Mouse (Mus musculus) G1E (cell line): ENCODE measurements around the gene Mycbpap. TPM values are rescaled to one million over a fixed set of nuclear protein-coding genes. Genes with fewer than 3 reads are reported as not detected.

Source experiments
- ATAC-seq: 2 replicates; pipeline ENCODE4 v1.8.0; 2016; ENCODE audit warnings: mild to moderate bottlenecking; ENCODE audit not compliant: insufficient number of reproducible peaks, poor library complexity, low FRiP score, severe bottlenecking; ENCODE audit errors: extremely low read depth
- DNase-seq: peaks from one replicate; pipeline ENCODE4 v3.0.0; 2012; ENCODE audit warnings: low spot score
- H3K27me3 ChIP-seq: 2 replicates; pipeline ENCODE4 v1.6.1; 2012; ENCODE audit warnings: mild to moderate bottlenecking, low read length, inconsistent platforms; ENCODE audit not compliant: insufficient read depth
- H3K36me3 ChIP-seq: replicated peaks from 2 replicates; pipeline ENCODE3; 2012; ENCODE audit warnings: mild to moderate bottlenecking, inconsistent platforms
- H3K4me1 ChIP-seq: 2 replicates; pipeline ENCODE4 v1.6.1; 2012; ENCODE audit warnings: low read depth, low read length, inconsistent platforms, mixed read lengths; ENCODE audit not compliant: insufficient read depth
- H3K4me3 ChIP-seq: 2 replicates; pipeline ENCODE4 v1.5.1; 2012; ENCODE audit warnings: low read depth, mild to moderate bottlenecking, inconsistent platforms, low read length, moderate library complexity, mixed read lengths
- H3K9me3 ChIP-seq: replicated peaks from 2 replicates; pipeline ENCODE4 v1.6.1; 2012; ENCODE audit warnings: inconsistent platforms
- CTCF ChIP-seq: IDR thresholded peaks from 2 replicates; pipeline ENCODE4 v1.5.1; 2012; ENCODE audit warnings: low read depth, low read length, inconsistent platforms, mixed read lengths
- GATA1 ChIP-seq: IDR thresholded peaks from 2 replicates; pipeline ENCODE4 v1.6.1; 2012; ENCODE audit warnings: borderline replicate concordance, low read length, inconsistent platforms, mixed read lengths
- GATA2 ChIP-seq: IDR thresholded peaks from 2 replicates; pipeline ENCODE4 v1.6.1; 2012; ENCODE audit warnings: low read depth, low read length, inconsistent platforms, borderline replicate concordance
- POLR2AphosphoS5 ChIP-seq: IDR thresholded peaks from 2 replicates; pipeline ENCODE4 v1.6.1; 2012; ENCODE audit warnings: low read depth, low read length, inconsistent platforms; ENCODE audit not compliant: insufficient replicate concordance
- TAL1 ChIP-seq: conservative IDR thresholded peaks from 2 replicates; pipeline ENCODE4 v1.6.1; 2012; ENCODE audit warnings: low read depth, low read length, inconsistent platforms, mixed read lengths
- polyA plus RNA-seq: library from polyadenylated mRNA; stranded (reverse); fragments of >175 nt; gene quantifications from 2 replicates; pipeline ENCODE4 v1.2.3, GENCODE M21; 2012
- total RNA-seq, 2 experiments: library from RNA; stranded (forward) in 1 of 2; stranded (reverse) in 1 of 2; fragments of 200-1000 nt in 1 of 2; fragments of >200 nt in 1 of 2; fragmentation: Nextera tagmentation in 1 of 2; gene quantifications; 2 replicates each; pipeline ENCODE4 v1.2.3; 2014 to 2017

The Mycbpap gene
- total and polyA plus RNA-seq, 3 experiments = not detected

DNA sequence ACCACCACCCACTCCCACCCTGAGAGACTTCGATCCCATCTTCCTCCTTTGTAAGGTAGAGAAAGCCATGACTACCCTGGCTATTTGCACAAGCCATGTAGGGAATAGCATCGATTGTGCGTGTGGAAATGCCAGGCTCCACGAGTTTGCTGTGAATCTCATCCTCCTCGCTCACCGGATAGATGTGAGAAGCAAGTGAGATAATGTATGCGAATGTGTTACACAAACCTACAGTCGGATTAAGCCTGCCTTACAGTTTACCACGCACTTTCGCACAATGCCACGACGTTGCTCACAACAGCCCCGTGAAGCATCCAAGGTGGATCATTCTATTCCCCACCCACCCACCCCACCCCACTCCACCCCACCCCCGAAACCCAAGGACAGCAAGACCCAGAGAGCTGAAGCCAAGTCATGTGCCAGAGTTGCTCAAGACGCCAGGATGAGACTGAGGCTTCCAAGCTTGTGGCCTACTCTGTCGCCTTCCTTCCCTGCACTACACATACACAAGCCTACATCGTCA lies 55.1 kb downstream of the Mycbpap start:
- no peak for DNase-seq
- Histone ChIP-seq H3K4me3 (no peak overlapping the region), H3K27me3 (peaks cover 10% of the 10 kb centered on the region; the same call in 1 of the 2 replicates)

DNA sequence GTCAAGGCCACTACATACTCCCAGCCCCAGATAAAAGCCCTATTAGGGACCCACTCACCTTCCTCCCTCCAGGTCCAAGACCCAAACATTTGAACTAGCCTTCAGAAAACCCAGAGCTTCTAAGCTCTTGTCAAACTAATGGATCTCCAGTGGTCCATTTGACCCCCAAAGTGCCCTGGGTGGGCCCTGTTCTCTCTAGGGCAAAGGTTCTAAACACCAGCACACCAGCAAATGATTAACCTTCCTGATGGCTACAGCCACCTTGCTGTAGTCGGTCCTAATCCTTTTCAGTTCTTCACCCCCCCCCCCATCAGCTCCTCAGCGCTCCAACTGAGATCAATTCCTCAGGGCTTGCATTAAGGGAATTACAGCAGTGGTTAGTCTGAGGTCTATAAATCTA lies 57.4 kb downstream of the Mycbpap start:
- Histone ChIP-seq H3K9me3 (no peaks in the 10 kb centered on the region), H3K4me3 (no peak overlapping the region), H3K4me1 (no peaks in the 10 kb centered on the region), H3K36me3 (no peaks in the 10 kb centered on the region), H3K27me3 (peaks cover 10% of the 10 kb centered on the region; the same call in 1 of the 2 replicates)
- no peak for TF ChIP-seq CTCF
- TF ChIP-seq TAL1 = no peak
- TF ChIP-seq GATA2 = no peak
- no peak for TF ChIP-seq GATA1
- no peak for TF ChIP-seq POLR2AphosphoS5
- no peak for DNase-seq
- no peak for ATAC-seq

More for the DNA sequence above, 55.1 kb downstream of the Mycbpap start:
- TF ChIP-seq TAL1 (no peak), GATA1 (no peak), POLR2AphosphoS5 (no peak)
- no peaks in the 10 kb centered on the region for H3K9me3 ChIP-seq
- ATAC-seq = no peak
- no peaks in the 10 kb centered on the region for H3K4me1 ChIP-seq
- no peaks in the 10 kb centered on the region for H3K36me3 ChIP-seq

- no peak for ATAC-seq
- H3K27me3 ChIP-seq = peaks cover 10% of the 10 kb centered on the region; the same call in 1 of the 2 replicates
Measured at GRCm38 (mm10) chr11:94461856-94462255, 59.7 kb downstream of the Mycbpap start.

DNA sequence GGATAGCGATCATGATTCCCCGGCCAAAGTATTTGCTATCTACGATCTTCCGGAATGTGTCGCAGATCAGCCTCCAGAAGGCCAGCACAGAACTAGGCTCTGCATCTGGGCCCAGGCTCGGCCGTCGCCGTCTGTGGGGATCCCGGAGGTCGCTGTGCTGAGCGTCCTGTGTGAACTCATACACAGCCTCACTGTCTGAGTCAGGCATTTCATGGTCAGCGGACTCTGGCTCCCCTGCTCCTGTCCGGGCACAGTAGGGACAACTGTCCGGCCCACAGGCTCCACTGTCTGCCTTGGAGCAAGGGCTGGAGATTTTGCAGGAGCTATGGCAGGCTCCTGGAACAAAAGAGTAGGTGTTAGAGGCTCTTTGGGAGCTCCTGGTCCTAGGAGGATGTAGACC lies 64.5 kb downstream of the Mycbpap start:
- Histone ChIP-seq H3K9me3 (no peaks in the 10 kb centered on the region), H3K4me3 (no peak overlapping the region), H3K4me1 (no peaks in the 10 kb centered on the region), H3K36me3 (no peaks in the 10 kb centered on the region), H3K27me3 (peaks cover 17% of the 10 kb centered on the region)
- TF ChIP-seq POLR2AphosphoS5 (no peak), TAL1 (no peak), GATA2 (no peak)
- no peak for DNase-seq
- no peak for ATAC-seq

More at GRCm38 (mm10) chr11:94461856-94462255, 59.7 kb downstream of the Mycbpap start:
- Histone ChIP-seq H3K4me3 (no peak overlapping the region), H3K4me1 (no peaks in the 10 kb centered on the region), H3K36me3 (no peaks in the 10 kb centered on the region), H3K9me3 (no peaks in the 10 kb centered on the region)
- TF ChIP-seq GATA1 (no peak), POLR2AphosphoS5 (no peak), GATA2 (no peak), CTCF (no peak), TAL1 (no peak)
- no peak for DNase-seq

DNA sequence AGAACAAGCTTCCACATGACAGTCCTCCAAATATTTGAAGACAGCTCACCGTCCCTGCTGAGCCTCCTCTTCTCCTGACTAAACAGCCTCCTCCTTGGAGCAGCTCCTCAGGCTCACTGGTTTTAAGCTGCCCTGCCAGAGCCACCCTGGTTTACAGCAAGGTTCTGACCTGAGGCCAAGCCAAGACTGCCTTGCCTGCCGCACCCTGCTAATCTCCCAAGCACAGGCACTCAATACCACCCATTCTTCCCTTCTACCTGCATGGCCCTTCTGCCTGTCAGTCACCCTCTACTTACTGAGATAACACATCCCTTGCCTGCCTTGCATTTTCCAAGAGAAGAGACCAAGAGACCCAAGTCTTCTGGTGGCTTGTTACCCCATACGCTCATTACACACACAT lies 65.2 kb downstream of the Mycbpap start:
- DNase-seq (no peak), ATAC-seq (no peak)
- no peak for TF ChIP-seq POLR2AphosphoS5
- no peak for TF ChIP-seq CTCF
- Histone ChIP-seq H3K27me3 (peaks cover 15% of the 10 kb centered on the region), H3K9me3 (no peaks in the 10 kb centered on the region), H3K36me3 (no peaks in the 10 kb centered on the region), H3K4me3 (no peak overlapping the region), H3K4me1 (no peaks in the 10 kb centered on the region)

DNA sequence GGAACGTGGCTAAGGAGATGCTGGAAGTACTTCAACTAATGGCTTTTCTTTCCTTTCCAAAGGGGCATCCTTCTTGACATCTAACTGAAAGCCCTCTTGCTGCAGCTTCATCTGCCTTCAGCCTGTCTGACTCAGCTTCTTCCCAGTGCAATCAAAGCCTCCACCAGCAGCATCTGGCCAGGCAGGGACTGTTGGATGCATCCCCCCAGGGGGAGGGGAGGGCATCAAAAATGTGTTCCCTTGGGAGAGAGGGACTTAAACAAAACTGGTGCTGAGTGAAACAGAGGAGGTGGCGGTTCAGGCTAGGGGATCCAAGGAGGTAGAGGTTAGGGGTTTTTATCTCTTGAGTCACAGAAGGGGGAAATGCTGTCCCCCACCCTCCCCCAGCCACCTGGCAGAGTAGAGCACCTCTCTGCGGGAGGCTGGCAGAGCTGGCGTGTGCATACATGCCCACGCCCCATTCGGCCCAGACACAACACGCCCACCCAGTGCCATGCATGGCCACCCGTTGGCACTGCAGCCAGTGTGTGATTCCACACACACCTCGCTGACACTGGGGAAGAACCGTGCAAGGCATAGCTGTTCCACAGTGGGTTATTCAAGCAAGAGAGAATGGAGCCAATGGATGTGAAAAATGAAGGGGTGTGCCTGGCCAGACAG lies 66.3 kb downstream of the Mycbpap start:
- peaks cover 22% of the 10 kb centered on the region for H3K27me3 ChIP-seq
- ATAC-seq = no peak
- H3K4me3 ChIP-seq = no peak overlapping the region

DNA sequence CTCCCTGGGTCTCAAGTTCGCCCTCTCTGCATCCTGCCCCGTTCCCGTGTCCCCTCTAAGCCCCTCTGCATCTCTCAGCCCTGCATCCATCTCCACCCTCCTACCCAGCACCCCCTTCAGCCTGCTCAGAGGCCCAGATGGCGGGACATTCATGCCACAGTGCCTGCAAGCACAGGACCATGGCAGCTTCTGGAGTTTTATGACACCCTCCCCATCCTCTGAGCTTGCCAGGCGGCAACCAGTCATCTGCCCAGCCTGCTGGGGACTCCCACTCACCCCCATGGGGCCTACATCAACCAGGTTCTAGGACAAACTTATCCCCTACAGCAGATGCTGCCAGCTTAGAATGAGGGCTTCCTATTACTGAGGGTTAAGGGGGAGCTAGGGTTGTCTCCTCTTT lies 66.8 kb downstream of the Mycbpap start:
- Histone ChIP-seq H3K4me1 (no peaks in the 10 kb centered on the region), H3K36me3 (no peaks in the 10 kb centered on the region), H3K4me3 (no peak overlapping the region), H3K27me3 (peaks cover 22% of the 10 kb centered on the region), H3K9me3 (no peaks in the 10 kb centered on the region)
- ATAC-seq (no peak), DNase-seq (no peak)
- TF ChIP-seq CTCF = no peak

More for the DNA sequence above, 66.3 kb downstream of the Mycbpap start:
- Histone ChIP-seq H3K9me3 (no peaks in the 10 kb centered on the region), H3K4me1 (no peaks in the 10 kb centered on the region), H3K36me3 (no peaks in the 10 kb centered on the region)
- DNase-seq = no peak
- TF ChIP-seq CTCF (no peak), GATA2 (no peak), GATA1 (no peak), POLR2AphosphoS5 (no peak), TAL1 (no peak)

Other genes with a start within 250 kb of the Mycbpap start
- gene Gm21885, start 239.9 kb downstream of the Mycbpap start, total RNA-seq (2014; fragmentation: Nextera tagmentation) = not detected in 2 replicates
- gene Gm21885, start 239.9 kb downstream of the Mycbpap start, total RNA-seq (2017) = 0.23 TPM in 1 of 2 replicates, not detected in the other
- not detected in 2 replicates for gene Gm21885, start 239.9 kb downstream of the Mycbpap start, polyA plus RNA-seq
- gene Luc7l3, start 199.8 kb downstream of the Mycbpap start, total RNA-seq (2014; fragmentation: Nextera tagmentation) = 238 and 283 TPM in 2 replicates
- 170 and 260 TPM in 2 replicates for gene Luc7l3, start 199.8 kb downstream of the Mycbpap start, total RNA-seq (2017)
- gene Luc7l3, start 199.8 kb downstream of the Mycbpap start, polyA plus RNA-seq = 26.4 and 38.7 TPM in 2 replicates
- gene Ankrd40, start 193.7 kb downstream of the Mycbpap start, total RNA-seq (2014; fragmentation: Nextera tagmentation) = 34.4 and 46.0 TPM in 2 replicates
- gene Ankrd40, start 193.7 kb downstream of the Mycbpap start, total RNA-seq (2017) = 46.4 and 48.4 TPM in 2 replicates
- gene Ankrd40, start 193.7 kb downstream of the Mycbpap start, polyA plus RNA-seq = 75.8 and 90.9 TPM in 2 replicates
- not detected in 2 replicates for gene Abcc3, start 128.7 kb downstream of the Mycbpap start, total RNA-seq (2014; fragmentation: Nextera tagmentation)
- 0.17 and 0.27 TPM in 2 replicates for gene Abcc3, start 128.7 kb downstream of the Mycbpap start, total RNA-seq (2017)
- not detected in 2 replicates for gene Abcc3, start 128.7 kb downstream of the Mycbpap start, polyA plus RNA-seq
- 38.4 TPM in 1 of 2 replicates, not detected in the other for gene Cacna1g, start 47.5 kb downstream of the Mycbpap start, total RNA-seq (2014; fragmentation: Nextera tagmentation)
- 0.49 TPM in 1 of 2 replicates, not detected in the other for gene Cacna1g, start 47.5 kb downstream of the Mycbpap start, total RNA-seq (2017)
- 0.01 TPM in 1 of 2 replicates, not detected in the other for gene Cacna1g, start 47.5 kb downstream of the Mycbpap start, polyA plus RNA-seq
- not detected in 2 replicates for gene Spata20, start 35.6 kb downstream of the Mycbpap start, total RNA-seq (2014; fragmentation: Nextera tagmentation)
- gene Spata20, start 35.6 kb downstream of the Mycbpap start, total RNA-seq (2017) = not detected in 2 replicates
- gene Spata20, start 35.6 kb downstream of the Mycbpap start, polyA plus RNA-seq = not detected in 2 replicates
- not detected in 2 replicates for gene Epn3, start 21.8 kb downstream of the Mycbpap start, total RNA-seq (2014; fragmentation: Nextera tagmentation)
- not detected in 2 replicates for gene Epn3, start 21.8 kb downstream of the Mycbpap start, total RNA-seq (2017)
- not detected in 2 replicates for gene Epn3, start 21.8 kb downstream of the Mycbpap start, polyA plus RNA-seq
- 4.8 and 5.3 TPM in 2 replicates for gene Rsad1, start 27.5 kb upstream of the Mycbpap start, total RNA-seq (2014; fragmentation: Nextera tagmentation)
- gene Rsad1, start 27.5 kb upstream of the Mycbpap start, total RNA-seq (2017) = 3.9 and 4.2 TPM in 2 replicates
- gene Rsad1, start 27.5 kb upstream of the Mycbpap start, polyA plus RNA-seq = 4.4 and 5.6 TPM in 2 replicates
- not detected in 2 replicates for gene Chad, start 43.3 kb upstream of the Mycbpap start, total RNA-seq (2014; fragmentation: Nextera tagmentation)
- 0.06 and 0.11 TPM in 2 replicates for gene Chad, start 43.3 kb upstream of the Mycbpap start, total RNA-seq (2017)
- gene Chad, start 43.3 kb upstream of the Mycbpap start, polyA plus RNA-seq = not detected in 2 replicates
- gene Acsf2, start 80.1 kb upstream of the Mycbpap start, total RNA-seq (2014; fragmentation: Nextera tagmentation) = 1.4 and 1.6 TPM in 2 replicates
- gene Acsf2, start 80.1 kb upstream of the Mycbpap start, total RNA-seq (2017) = 0.27 and 0.81 TPM in 2 replicates
- 1.5 and 1.6 TPM in 2 replicates for gene Acsf2, start 80.1 kb upstream of the Mycbpap start, polyA plus RNA-seq
- gene Lrrc59, start 108.0 kb upstream of the Mycbpap start, total RNA-seq (2014; fragmentation: Nextera tagmentation) = 107 and 120 TPM in 2 replicates
- gene Lrrc59, start 108.0 kb upstream of the Mycbpap start, total RNA-seq (2017) = 106 and 117 TPM in 2 replicates
- gene Lrrc59, start 108.0 kb upstream of the Mycbpap start, polyA plus RNA-seq = 146 and 181 TPM in 2 replicates
- gene Mrpl27, start 132.0 kb upstream of the Mycbpap start, total RNA-seq (2014; fragmentation: Nextera tagmentation) = 19.5 and 26.2 TPM in 2 replicates
- gene Mrpl27, start 132.0 kb upstream of the Mycbpap start, total RNA-seq (2017) = 54.7 and 70.9 TPM in 2 replicates
- 66.3 and 70.6 TPM in 2 replicates for gene Mrpl27, start 132.0 kb upstream of the Mycbpap start, polyA plus RNA-seq
- gene Eme1, start 132.2 kb upstream of the Mycbpap start, total RNA-seq (2014; fragmentation: Nextera tagmentation) = 14.4 and 17.9 TPM in 2 replicates
- gene Eme1, start 132.2 kb upstream of the Mycbpap start, total RNA-seq (2017) = 39.0 and 42.0 TPM in 2 replicates
- gene Eme1, start 132.2 kb upstream of the Mycbpap start, polyA plus RNA-seq = 25.8 and 29.4 TPM in 2 replicates
- 4.5 and 9.9 TPM in 2 replicates for gene Xylt2, start 155.8 kb upstream of the Mycbpap start, total RNA-seq (2014; fragmentation: Nextera tagmentation)
- gene Xylt2, start 155.8 kb upstream of the Mycbpap start, total RNA-seq (2017) = 6.6 and 7.0 TPM in 2 replicates
- 14.7 and 16.4 TPM in 2 replicates for gene Xylt2, start 155.8 kb upstream of the Mycbpap start, polyA plus RNA-seq
- not detected in 2 replicates for gene Gm11541, start 182.8 kb upstream of the Mycbpap start, total RNA-seq (2014; fragmentation: Nextera tagmentation)
- 0.06 and 0.33 TPM in 2 replicates for gene Gm11541, start 182.8 kb upstream of the Mycbpap start, total RNA-seq (2017)
- gene Gm11541, start 182.8 kb upstream of the Mycbpap start, polyA plus RNA-seq = not detected in 2 replicates
- gene Cdc34b, start 220.0 kb upstream of the Mycbpap start, total RNA-seq (2014; fragmentation: Nextera tagmentation) = not detected in 2 replicates
- gene Cdc34b, start 220.0 kb upstream of the Mycbpap start, total RNA-seq (2017) = 0.27 TPM in 1 of 2 replicates, not detected in the other
- 0.13 TPM in 1 of 2 replicates, not detected in the other for gene Cdc34b, start 220.0 kb upstream of the Mycbpap start, polyA plus RNA-seq